Mouse (Mus musculus) heart, embryonic 11.5 days (tissue): Measurements from ENCODE around the gene Bcas3. TPM values are rescaled to one million over a fixed set of nuclear protein-coding genes. Genes with fewer than 3 reads are reported as not detected.

Experiments
- ATAC-seq: fragments of 200-750 bp; cut with Nextera tagmentation; replicated peaks from 2 replicates; pipeline ENCODE4 v1.8.0; 2017; ENCODE audit warnings: moderate library complexity; ENCODE audit not compliant: insufficient number of reproducible peaks, low FRiP score, low TSS enrichment
- H3K27ac ChIP-seq: fragments of 300-500 bp; sonication (generic); 2 replicates; pipeline ENCODE4 v1.5.1; 2014; ENCODE audit warnings: mild to moderate bottlenecking, low read depth, low read length
- H3K27me3 ChIP-seq: fragments of 300-500 bp; sonication (generic); 2 replicates; pipeline ENCODE4 v1.6.1; 2014; ENCODE audit warnings: mild to moderate bottlenecking, low read length, mixed read lengths; ENCODE audit not compliant: control insufficient read depth, insufficient read depth
- H3K36me3 ChIP-seq: fragments of 300-500 bp; sonication (generic); 2 replicates; pipeline ENCODE4 v1.6.1; 2014; ENCODE audit warnings: mild to moderate bottlenecking, low read length, moderate library complexity, mixed read lengths; ENCODE audit not compliant: control insufficient read depth, insufficient read depth
- H3K4me1 ChIP-seq: fragments of 300-500 bp; sonication (generic); 2 replicates; pipeline ENCODE4 v1.6.1; 2014; ENCODE audit warnings: low read length; ENCODE audit not compliant: control insufficient read depth, insufficient read depth
- H3K4me2 ChIP-seq: fragments of 300-500 bp; sonication (generic); 2 replicates; pipeline ENCODE4 v1.6.1; 2014; ENCODE audit warnings: mild to moderate bottlenecking, moderate library complexity
- H3K4me3 ChIP-seq: fragments of 300-500 bp; sonication (generic); 2 replicates; pipeline ENCODE4 v1.5.1; 2014; ENCODE audit warnings: low read depth, low read length
- H3K9ac ChIP-seq: fragments of 300-500 bp; sonication (generic); 2 replicates; pipeline ENCODE4 v1.6.1; 2014; ENCODE audit warnings: mild to moderate bottlenecking, low read depth, low read length, moderate library complexity
- H3K9me3 ChIP-seq: fragments of 300-500 bp; sonication (generic); replicated peaks from 2 replicates; pipeline ENCODE4 v1.6.1; 2016; ENCODE audit warnings: low read length; ENCODE audit not compliant: control insufficient read depth
- WGBS: fragments of 180-500 bp; shearing (Covaris S2); extraction: QIAGEN DNeasy Blood & Tissue Kit; methylation state at CpG from one replicate; pipeline ENCODE4 v1.1.7; 2014; ENCODE audit not compliant: insufficient replicate concordance; 5-methylcytosine and 5-hydroxymethylcytosine counted together
- polyA plus RNA-seq: library from polyadenylated mRNA; unstranded; fragments of >200 nt; fragmentation: Nextera tagmentation; extraction: Ambion mirVana; gene quantifications from 2 replicates; pipeline ENCODE4 v1.2.1, GENCODE M21; 2014

Gene Bcas3
- polyA plus RNA-seq, 1 experiment from 2014 or later: 22.8 TPM

- no peak for ATAC-seq
- Histone ChIP-seq H3K4me3 (no peak overlapping the region), H3K36me3 (no peaks in the 10 kb centered on the region), H3K27me3 (no peaks in the 10 kb centered on the region), H3K27ac (no peak overlapping the region), H3K4me2 (no peak overlapping the region), H3K4me1 (no peaks in the 10 kb centered on the region), H3K9me3 (no peaks in the 10 kb centered on the region), H3K9ac (no peak overlapping the region)
- WGBS: 75% methylated on average over 12 of the region's 12 CpGs
These were observed 39.4 kb downstream of the Bcas3 start for GRCm38 (mm10) chr11:85392179-85392863.

- H3K4me2 ChIP-seq: no peak overlapping the region
- H3K27me3 ChIP-seq: no peaks in the 10 kb centered on the region
- no peak overlapping the region for H3K4me3 ChIP-seq
- WGBS: 72% methylated on average over 9 of the region's 9 CpGs
- no peaks in the 10 kb centered on the region for H3K9me3 ChIP-seq
- no peak for ATAC-seq
- no peak overlapping the region for H3K9ac ChIP-seq
- H3K27ac ChIP-seq: no peak overlapping the region
- H3K4me1 ChIP-seq: no peaks in the 10 kb centered on the region
- H3K36me3 ChIP-seq: no peaks in the 10 kb centered on the region
These were observed 39.9 kb downstream of the Bcas3 start for GRCm38 (mm10) chr11:85392864-85393220.

GRCm38 (mm10) chr11:85393990-85394389 is 41.0 kb downstream of the Bcas3 start:
- H3K4me2 ChIP-seq: no peak overlapping the region
- WGBS: 63% methylated on average over 3 of the region's 3 CpGs
- H3K9me3 ChIP-seq: no peaks in the 10 kb centered on the region
- H3K4me1 ChIP-seq: no peaks in the 10 kb centered on the region
- H3K27me3 ChIP-seq: no peaks in the 10 kb centered on the region
- H3K36me3 ChIP-seq: no peaks in the 10 kb centered on the region
- H3K27ac ChIP-seq: no peak overlapping the region
- H3K9ac ChIP-seq: no peak overlapping the region
- H3K4me3 ChIP-seq: no peak overlapping the region
- no peak for ATAC-seq

- H3K36me3 ChIP-seq: no peaks in the 10 kb centered on the region
- H3K27ac ChIP-seq: no peak overlapping the region
- H3K9ac ChIP-seq: no peak overlapping the region
- no peak for ATAC-seq
- no peaks in the 10 kb centered on the region for H3K27me3 ChIP-seq
- no peaks in the 10 kb centered on the region for H3K9me3 ChIP-seq
- WGBS: 68% methylated on average over 7 of the region's 7 CpGs
- no peaks in the 10 kb centered on the region for H3K4me1 ChIP-seq
- H3K4me2 ChIP-seq: no peak overlapping the region
- no peak overlapping the region for H3K4me3 ChIP-seq
These were observed 42.4 kb downstream of the Bcas3 start for GRCm38 (mm10) chr11:85395361-85395760.

DNA sequence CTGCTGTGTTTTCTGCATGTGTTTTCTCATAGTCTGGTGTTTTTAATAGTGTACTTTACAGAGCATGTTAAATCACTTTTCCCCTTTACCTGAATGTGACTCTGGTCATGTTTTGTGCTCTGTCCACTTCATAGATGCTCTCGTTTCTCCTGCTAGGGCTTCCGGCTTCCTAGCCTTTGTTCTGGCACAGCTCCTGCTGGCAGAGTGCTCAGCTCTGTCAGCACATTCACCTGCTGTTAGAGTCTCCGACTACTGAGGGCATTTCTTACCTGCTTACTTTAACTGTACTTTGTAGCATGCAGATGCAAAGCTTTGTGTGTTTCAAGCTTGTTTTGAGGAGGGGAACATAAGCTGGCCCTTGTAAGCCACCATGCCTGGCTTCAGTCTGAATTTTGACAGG is 53.6 kb downstream of the Bcas3 start:
- Histone ChIP-seq H3K27me3 (no peaks in the 10 kb centered on the region), H3K4me2 (no peak overlapping the region), H3K4me1 (no peaks in the 10 kb centered on the region), H3K9me3 (no peaks in the 10 kb centered on the region), H3K9ac (no peak overlapping the region), H3K4me3 (no peak overlapping the region), H3K36me3 (no peaks in the 10 kb centered on the region), H3K27ac (no peak overlapping the region)
- WGBS: 67% methylated on average over 3 of the region's 3 CpGs
- ATAC-seq: no peak

- no peak overlapping the region for H3K4me3 ChIP-seq
- H3K9me3 ChIP-seq: no peaks in the 10 kb centered on the region
- no peak overlapping the region for H3K4me2 ChIP-seq
- H3K4me1 ChIP-seq: no peaks in the 10 kb centered on the region
- no peak overlapping the region for H3K27ac ChIP-seq
- ATAC-seq: no peak
- no peaks in the 10 kb centered on the region for H3K36me3 ChIP-seq
- no peak overlapping the region for H3K9ac ChIP-seq
- WGBS: 72% methylated on average over 3 of the region's 3 CpGs
- H3K27me3 ChIP-seq: no peaks in the 10 kb centered on the region
These were observed 54.7 kb downstream of the Bcas3 start for GRCm38 (mm10) chr11:85407700-85408099.

DNA sequence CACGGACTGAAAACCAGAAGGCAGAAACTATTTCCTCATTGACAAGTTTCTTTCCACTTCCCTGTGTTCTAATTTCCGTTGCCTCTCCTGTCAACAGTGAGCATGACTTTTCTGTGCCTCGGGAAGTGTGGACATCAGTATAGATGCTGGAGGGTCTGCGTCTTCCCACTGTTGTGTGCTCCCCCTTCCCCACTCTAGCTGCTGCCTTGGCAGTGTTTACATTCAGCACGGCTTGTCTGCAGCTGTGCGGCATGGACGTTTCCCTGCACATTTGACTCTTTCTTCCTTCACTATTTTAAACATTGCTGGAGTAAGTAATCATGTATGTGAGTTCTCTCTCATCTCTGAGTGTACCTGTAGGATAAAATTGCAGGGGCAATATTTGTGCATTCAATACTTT is 59.4 kb downstream of the Bcas3 start:
- WGBS: 43% methylated on average over 7 of the region's 7 CpGs
- ATAC-seq: no peak
- H3K4me1 ChIP-seq: no peaks in the 10 kb centered on the region
- no peak overlapping the region for H3K4me3 ChIP-seq
- H3K27me3 ChIP-seq: no peaks in the 10 kb centered on the region
- no peak overlapping the region for H3K27ac ChIP-seq
- H3K4me2 ChIP-seq: no peak overlapping the region
- no peaks in the 10 kb centered on the region for H3K9me3 ChIP-seq
- H3K9ac ChIP-seq: no peak overlapping the region
- no peaks in the 10 kb centered on the region for H3K36me3 ChIP-seq

GRCm38 (mm10) chr11:85414476-85414875 is 61.5 kb downstream of the Bcas3 start:
- 92% methylated on average over 1 of the region's 1 CpGs for WGBS
- no peak overlapping the region for H3K27ac ChIP-seq
- H3K9me3 ChIP-seq: no peaks in the 10 kb centered on the region
- H3K4me3 ChIP-seq: no peak overlapping the region
- H3K27me3 ChIP-seq: no peaks in the 10 kb centered on the region
- no peaks in the 10 kb centered on the region for H3K36me3 ChIP-seq
- no peaks in the 10 kb centered on the region for H3K4me1 ChIP-seq
- ATAC-seq: no peak
- no peak overlapping the region for H3K4me2 ChIP-seq
- H3K9ac ChIP-seq: no peak overlapping the region

DNA sequence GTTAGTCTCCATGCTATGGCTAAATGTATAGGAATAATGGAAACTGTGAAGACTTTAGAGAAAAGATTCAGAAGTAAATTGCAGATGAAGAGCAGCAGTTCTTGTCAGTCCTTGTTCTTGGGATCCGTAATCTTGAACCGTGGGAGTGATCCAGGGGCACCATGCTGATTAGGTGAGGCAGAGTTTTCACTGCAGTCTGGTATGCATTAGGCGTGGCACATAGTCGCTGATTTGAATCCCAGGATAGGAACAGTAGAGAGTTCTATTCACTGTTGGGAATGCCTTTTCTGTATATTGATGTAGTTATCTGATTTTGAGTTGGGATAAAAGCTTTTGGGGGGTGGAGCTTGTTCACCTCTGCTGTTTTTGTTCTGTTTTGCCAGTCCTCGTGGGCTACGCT is 74.4 kb downstream of the Bcas3 start:
- Histone ChIP-seq H3K27me3 (no peaks in the 10 kb centered on the region), H3K36me3 (no peaks in the 10 kb centered on the region), H3K9ac (no peak overlapping the region), H3K4me1 (no peaks in the 10 kb centered on the region), H3K4me2 (no peak overlapping the region), H3K27ac (no peak overlapping the region), H3K9me3 (no peaks in the 10 kb centered on the region), H3K4me3 (no peak overlapping the region)
- ATAC-seq: no peak
- WGBS: 63% methylated on average over 6 of the region's 6 CpGs
